Mouse (Mus musculus) C2C12 (cell line): ENCODE results near the gene Tacc2. TPM values are rescaled to one million over a fixed set of nuclear protein-coding genes. Genes with fewer than 3 reads are reported as not detected.

Experiments used
- H3K27me3 ChIP-seq: one replicate; pipeline ENCODE4 v1.6.1; 2011; ENCODE audit not compliant: control insufficient read depth, insufficient read depth, insufficient read length
- H3K36me3 ChIP-seq: one replicate; pipeline ENCODE4 v1.6.1; 2011; ENCODE audit not compliant: control insufficient read depth, insufficient read depth
- H3K4me3 ChIP-seq: one replicate; pipeline ENCODE4 v1.5.1; 2011; ENCODE audit warnings: mild to moderate bottlenecking, control low read depth; ENCODE audit not compliant: poor library complexity, insufficient read depth, severe bottlenecking
- H3K79me2 ChIP-seq: one replicate; pipeline ENCODE4 v1.6.1; 2011; ENCODE audit not compliant: control insufficient read depth, insufficient read depth
- H3K79me3 ChIP-seq: one replicate; pipeline ENCODE4 v1.6.1; 2011; ENCODE audit warnings: low read depth, control low read depth
- H3ac ChIP-seq: one replicate; pipeline ENCODE3; 2011; ENCODE audit warnings: low read depth; ENCODE audit not compliant: control insufficient read depth, insufficient read length
- CEBPB ChIP-seq: IDR thresholded peaks from one replicate; pipeline ENCODE4 v1.6.1; 2011; ENCODE audit warnings: low read depth, mild to moderate bottlenecking, control low read depth, moderate library complexity
- CTCF ChIP-seq: IDR thresholded peaks from one replicate; pipeline ENCODE4 v1.5.1; 2011; ENCODE audit not compliant: control insufficient read depth, insufficient read depth, insufficient read length
- FOSL1 ChIP-seq: IDR thresholded peaks from one replicate; pipeline ENCODE4 v1.8.0; 2011; ENCODE audit warnings: mild to moderate bottlenecking, low read length; ENCODE audit not compliant: poor library complexity, insufficient read depth, severe bottlenecking
- MAX ChIP-seq: IDR thresholded peaks from one replicate; pipeline ENCODE4 v1.6.1; 2011; ENCODE audit warnings: mild to moderate bottlenecking, control low read depth
- MYOD1 ChIP-seq: IDR thresholded peaks from one replicate; pipeline ENCODE4 v1.6.1; 2011; ENCODE audit warnings: low read depth; ENCODE audit not compliant: control insufficient read depth, insufficient read length
- MYOG ChIP-seq: IDR thresholded peaks from one replicate; pipeline ENCODE4 v1.6.1; 2011; ENCODE audit not compliant: control insufficient read depth, insufficient read length; ENCODE audit errors: extremely low read depth
- USF1 ChIP-seq: IDR thresholded peaks from one replicate; pipeline ENCODE4 v1.6.1; 2011; ENCODE audit warnings: low read depth, mild to moderate bottlenecking, control low read depth, moderate library complexity
- polyA plus RNA-seq: library from polyadenylated mRNA; unstranded; fragments of >200 nt; fragmentation: generic; extraction: Trizol; gene quantifications from one replicate; pipeline ENCODE4 v1.2.1, GENCODE M21; 2012; ENCODE audit warnings: missing spikeins

The Tacc2 gene
- polyA plus RNA-seq, 1 experiment = 44.8 TPM

GRCm38 (mm10) chr7:130640681-130641080 lies 63.4 kb downstream of the Tacc2 start:
- Histone ChIP-seq H3K79me3 (no peaks in the 10 kb centered on the region), H3K4me3 (no peak overlapping the region), H3K36me3 (no peaks in the 10 kb centered on the region), H3K27me3 (no peaks in the 10 kb centered on the region), H3ac (no peak overlapping the region), H3K79me2 (no peaks in the 10 kb centered on the region)
- TF ChIP-seq CTCF = no peak
- no peak for TF ChIP-seq USF1
- no peak for TF ChIP-seq CEBPB

- peak; percentile 57 for TF ChIP-seq USF1
- TF ChIP-seq FOSL1 = no peak
- peak overlapping the region; percentile 59 for H3K4me3 ChIP-seq
- no peaks in the 10 kb centered on the region for H3K27me3 ChIP-seq
- peak overlapping the region; percentile 69 for H3ac ChIP-seq
- H3K79me2 ChIP-seq = peaks cover 43% of the 10 kb centered on the region
- no peaks in the 10 kb centered on the region for H3K36me3 ChIP-seq
- peaks cover 36% of the 10 kb centered on the region for H3K79me3 ChIP-seq
Observed at GRCm38 (mm10) chr7:130645332-130645993, 68.2 kb downstream of the Tacc2 start.

- peak overlapping the region; percentile 59 for H3K4me3 ChIP-seq
- H3ac ChIP-seq = peak overlapping the region; percentile 69
- no peak for TF ChIP-seq MYOG
- no peak for TF ChIP-seq USF1
- TF ChIP-seq CEBPB = no peak
- no peak for TF ChIP-seq MAX
- TF ChIP-seq FOSL1 = no peak
- TF ChIP-seq CTCF = no peak
- TF ChIP-seq MYOD1 = no peak
- peaks cover 43% of the 10 kb centered on the region for H3K79me3 ChIP-seq
- H3K27me3 ChIP-seq = no peaks in the 10 kb centered on the region
- peaks cover 50% of the 10 kb centered on the region for H3K79me2 ChIP-seq
- no peaks in the 10 kb centered on the region for H3K36me3 ChIP-seq
Observed at GRCm38 (mm10) chr7:130645994-130646761, 68.9 kb downstream of the Tacc2 start.

GRCm38 (mm10) chr7:130646762-130647139 lies 69.5 kb downstream of the Tacc2 start:
- peak; percentile 35 for TF ChIP-seq MAX
- TF ChIP-seq MYOD1 = no peak
- no peak for TF ChIP-seq CEBPB
- no peak for TF ChIP-seq FOSL1
- peak; percentile 99 for TF ChIP-seq USF1
- Histone ChIP-seq H3ac (peak overlapping the region; percentile 69), H3K79me3 (peaks cover 48% of the 10 kb centered on the region), H3K79me2 (peaks cover 56% of the 10 kb centered on the region), H3K36me3 (no peaks in the 10 kb centered on the region), H3K27me3 (no peaks in the 10 kb centered on the region), H3K4me3 (peak overlapping the region; percentile 59)

GRCm38 (mm10) chr7:130648061-130648460 lies 70.8 kb downstream of the Tacc2 start:
- peaks cover 69% of the 10 kb centered on the region for H3K79me2 ChIP-seq
- H3K79me3 ChIP-seq = peaks cover 60% of the 10 kb centered on the region
- H3K36me3 ChIP-seq = no peaks in the 10 kb centered on the region
- no peaks in the 10 kb centered on the region for H3K27me3 ChIP-seq
- no peak overlapping the region for H3K4me3 ChIP-seq
- TF ChIP-seq CTCF = no peak
- no peak for TF ChIP-seq USF1
- TF ChIP-seq MAX = no peak
- no peak for TF ChIP-seq FOSL1
- TF ChIP-seq MYOD1 = no peak
- TF ChIP-seq MYOG = no peak
- TF ChIP-seq CEBPB = no peak
- H3ac ChIP-seq = no peak overlapping the region

GRCm38 (mm10) chr7:130649257-130649656 lies 72.0 kb downstream of the Tacc2 start:
- H3K27me3 ChIP-seq = no peaks in the 10 kb centered on the region
- no peak overlapping the region for H3ac ChIP-seq
- no peak for TF ChIP-seq USF1
- no peak for TF ChIP-seq MAX
- no peak for TF ChIP-seq MYOG
- no peak for TF ChIP-seq FOSL1
- TF ChIP-seq CEBPB = no peak
- no peak for TF ChIP-seq MYOD1
- TF ChIP-seq CTCF = no peak
- no peaks in the 10 kb centered on the region for H3K36me3 ChIP-seq
- peaks cover 72% of the 10 kb centered on the region for H3K79me3 ChIP-seq
- H3K4me3 ChIP-seq = no peak overlapping the region
- peaks cover 81% of the 10 kb centered on the region for H3K79me2 ChIP-seq
